Mouse (Mus musculus) hindbrain, embryonic 14.5 days (tissue): ENCODE measurements around the gene Upf2. TPM values are rescaled to one million over a fixed set of nuclear protein-coding genes. Genes with fewer than 3 reads are reported as not detected.

ENCODE experiments used
- polyA plus RNA-seq: library from polyadenylated mRNA; unstranded; fragments of >200 nt; fragmentation: Nextera tagmentation; extraction: Ambion mirVana; gene quantifications from 2 replicates; pipeline ENCODE4 v1.2.1, GENCODE M21; 2014

Gene Upf2
- polyA plus RNA-seq, 1 experiment from 2014 or later: 8.1 TPM

Other genes starting within 250 kb of the Upf2 start
- gene Camk1d, start 237.0 kb upstream of the Upf2 start, polyA plus RNA-seq: 6.7 and 7.7 TPM in 2 replicates
- gene Nudt5, start 106.5 kb upstream of the Upf2 start, polyA plus RNA-seq: 22.9 and 24.1 TPM in 2 replicates
- gene Cdc123, start 106.3 kb upstream of the Upf2 start, polyA plus RNA-seq: 239 and 246 TPM in 2 replicates
- gene Gm13199, start 88.5 kb upstream of the Upf2 start, polyA plus RNA-seq: 1.4 and 1.6 TPM in 2 replicates
- 108 and 109 TPM in 2 replicates for gene Sec61a2, start 56.0 kb upstream of the Upf2 start, polyA plus RNA-seq
- 4.0 and 5.2 TPM in 2 replicates for gene Dhtkd1, start 8.7 kb upstream of the Upf2 start, polyA plus RNA-seq
- gene Proser2, start 178.7 kb downstream of the Upf2 start, polyA plus RNA-seq: 6.2 and 7.7 TPM in 2 replicates